Mouse (Mus musculus) liver, adult 2 months (tissue): ENCODE data around the gene Parvb. TPM values are rescaled to one million over a fixed set of nuclear protein-coding genes. Genes with fewer than 3 reads are reported as not detected.

ENCODE experiments used
- DNase-seq: peaks from one replicate; pipeline ENCODE4 v3.0.0-alpha.2; 2011; ENCODE audit warnings: low read depth, low spot score; ENCODE audit errors: extremely low read depth
- H3K27ac ChIP-seq: fragments of 200-500 bp; replicated peaks from 2 replicates; pipeline ENCODE4 v1.5.1; 2012; ENCODE audit warnings: low read depth, mild to moderate bottlenecking, control low read depth, inconsistent platforms, low read length; ENCODE audit not compliant: insufficient read depth
- H3K27me3 ChIP-seq: fragments of 200-500 bp; 2 replicates; pipeline ENCODE4 v1.6.1; 2012; ENCODE audit warnings: mild to moderate bottlenecking, moderate library complexity, low read length, inconsistent platforms; ENCODE audit not compliant: control insufficient read depth, insufficient read depth
- H3K36me3 ChIP-seq: fragments of 200-500 bp; 2 replicates; pipeline ENCODE4 v1.6.1; 2012; ENCODE audit warnings: low read length, inconsistent platforms; ENCODE audit not compliant: control insufficient read depth, insufficient read depth
- H3K4me1 ChIP-seq: fragments of 200-500 bp; 2 replicates; pipeline ENCODE4 v1.6.1; 2011; ENCODE audit warnings: low read length; ENCODE audit not compliant: control insufficient read depth, insufficient read depth
- H3K4me3 ChIP-seq: fragments of 200-500 bp; 2 replicates; pipeline ENCODE4 v1.5.1; 2011; ENCODE audit warnings: low read depth, mild to moderate bottlenecking, control low read depth, low read length, moderate library complexity; ENCODE audit not compliant: insufficient read depth
- H3K79me2 ChIP-seq: fragments of 200-500 bp; 2 replicates; pipeline ENCODE4 v1.6.1; 2012; ENCODE audit warnings: inconsistent platforms, mild to moderate bottlenecking, low read length, moderate library complexity; ENCODE audit not compliant: control insufficient read depth, insufficient read depth
- H3K9ac ChIP-seq: fragments of 200-500 bp; 2 replicates; pipeline ENCODE4 v1.6.1; 2012; ENCODE audit warnings: low read depth, mild to moderate bottlenecking, control low read depth, inconsistent platforms, low read length
- CTCF ChIP-seq: fragments of 200-500 bp; IDR thresholded peaks from 2 replicates; pipeline ENCODE4 v1.5.1; 2011; ENCODE audit warnings: low read depth, low read length, control low read depth
- POLR2A ChIP-seq: fragments of 200-500 bp; IDR thresholded peaks from 2 replicates; pipeline ENCODE4 v1.6.1; 2011; ENCODE audit warnings: low read length, control low read depth; ENCODE audit not compliant: insufficient read depth; ENCODE audit errors: extremely low read depth
- WGBS: fragments of 180-500 bp; shearing (Covaris S2); methylation state at CpG from one replicate; pipeline ENCODE4 v1.1.7; 2018; 5-methylcytosine and 5-hydroxymethylcytosine counted together
- polyA plus RNA-seq: library from polyadenylated mRNA; depleted of rRNA; stranded (reverse); fragments of >200 nt; gene quantifications from 2 replicates; pipeline ENCODE4 v1.2.3, GENCODE M21; 2012
- total RNA-seq: library from RNA; depleted of rRNA; stranded (reverse); fragments of >200 nt; gene quantifications from 2 replicates; pipeline ENCODE4 v1.2.3, GENCODE M21; 2014

Gene Parvb
- total and polyA plus RNA-seq, 2 experiments: 0.55 to 2.0 TPM

DNA sequence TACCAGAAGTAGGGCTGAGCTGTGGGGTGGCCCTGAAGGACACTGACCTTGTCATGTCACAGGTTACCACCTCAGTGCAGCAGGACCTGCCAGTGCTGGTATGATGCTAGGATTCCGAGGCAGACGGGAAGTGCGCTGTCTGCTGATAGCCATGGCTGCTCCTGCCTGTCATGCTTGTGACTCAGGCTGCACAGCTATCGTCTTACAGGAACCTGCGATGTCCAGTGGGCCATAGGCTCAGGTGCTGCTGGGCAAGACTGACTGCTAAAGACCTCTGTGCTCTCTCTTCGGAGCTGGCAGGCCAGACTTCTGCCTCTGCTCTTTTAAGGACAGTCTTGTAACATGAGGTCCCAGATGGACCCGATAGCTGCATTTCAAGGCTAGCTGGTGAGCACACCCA is 17.4 kb upstream of the Parvb start:
- Histone ChIP-seq H3K9ac (no peak overlapping the region), H3K79me2 (no peaks in the 10 kb centered on the region), H3K4me1 (peaks cover 12% of the 10 kb centered on the region), H3K27ac (no peak overlapping the region), H3K36me3 (peaks cover 6% of the 10 kb centered on the region; the same call in 1 of the 2 replicates), H3K27me3 (no peaks in the 10 kb centered on the region), H3K4me3 (no peak overlapping the region)
- no peak for TF ChIP-seq POLR2A
- TF ChIP-seq CTCF: no peak
- DNase-seq: no peak
- WGBS: 88% methylated on average over 7 of the region's 7 CpGs

DNA sequence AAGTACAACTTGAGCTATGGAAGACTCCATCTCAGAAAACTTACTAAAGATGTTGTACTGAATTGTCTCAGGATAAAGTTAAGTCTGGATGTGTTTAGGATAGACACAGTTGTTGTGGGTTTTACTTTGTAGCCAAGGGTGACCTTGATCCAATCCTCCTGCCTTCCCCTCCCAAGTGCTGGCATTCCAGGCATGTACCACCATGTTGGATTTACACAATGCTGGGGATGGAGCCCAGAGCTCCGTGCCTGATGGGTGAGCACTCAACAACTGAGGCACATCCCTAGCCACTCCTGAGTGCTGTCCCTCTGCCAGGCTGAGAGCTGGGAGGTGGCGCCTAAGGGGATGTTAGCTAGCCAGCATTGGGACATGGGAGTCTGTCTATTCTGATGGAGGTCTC is 16.6 kb upstream of the Parvb start:
- Histone ChIP-seq H3K79me2 (no peaks in the 10 kb centered on the region), H3K36me3 (peaks cover 4% of the 10 kb centered on the region; the same call in 1 of the 2 replicates), H3K27ac (no peak overlapping the region), H3K27me3 (no peaks in the 10 kb centered on the region), H3K9ac (no peak overlapping the region), H3K4me1 (peaks cover 12% of the 10 kb centered on the region), H3K4me3 (no peak overlapping the region)
- WGBS: 78% methylated on average over 2 of the region's 2 CpGs
- TF ChIP-seq CTCF (no peak), POLR2A (no peak)
- no peak for DNase-seq

DNA sequence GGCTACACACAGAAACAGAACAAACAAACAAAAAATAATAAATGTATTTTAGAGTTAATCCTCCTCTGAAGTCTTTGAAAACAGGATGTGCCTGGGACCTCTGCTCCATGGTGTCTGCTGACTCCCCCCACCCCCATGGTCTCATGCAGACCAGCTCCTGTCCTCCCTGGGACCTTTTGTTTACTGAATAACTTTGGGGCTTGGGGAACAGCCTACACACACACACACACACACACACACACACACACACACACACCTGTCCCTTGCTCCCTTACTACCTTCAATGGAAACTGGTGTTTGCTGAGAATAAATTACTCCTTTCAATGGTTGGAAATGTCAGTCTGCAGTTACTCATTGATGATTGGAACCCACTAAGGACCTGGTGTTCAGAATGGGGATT is 15.8 kb upstream of the Parvb start:
- Histone ChIP-seq H3K27me3 (no peaks in the 10 kb centered on the region), H3K4me1 (peaks cover 12% of the 10 kb centered on the region), H3K79me2 (no peaks in the 10 kb centered on the region), H3K9ac (no peak overlapping the region), H3K27ac (no peak overlapping the region), H3K4me3 (no peak overlapping the region), H3K36me3 (peaks cover 4% of the 10 kb centered on the region; the same call in 1 of the 2 replicates)
- TF ChIP-seq POLR2A (no peak), CTCF (no peak)
- DNase-seq: no peak

DNA sequence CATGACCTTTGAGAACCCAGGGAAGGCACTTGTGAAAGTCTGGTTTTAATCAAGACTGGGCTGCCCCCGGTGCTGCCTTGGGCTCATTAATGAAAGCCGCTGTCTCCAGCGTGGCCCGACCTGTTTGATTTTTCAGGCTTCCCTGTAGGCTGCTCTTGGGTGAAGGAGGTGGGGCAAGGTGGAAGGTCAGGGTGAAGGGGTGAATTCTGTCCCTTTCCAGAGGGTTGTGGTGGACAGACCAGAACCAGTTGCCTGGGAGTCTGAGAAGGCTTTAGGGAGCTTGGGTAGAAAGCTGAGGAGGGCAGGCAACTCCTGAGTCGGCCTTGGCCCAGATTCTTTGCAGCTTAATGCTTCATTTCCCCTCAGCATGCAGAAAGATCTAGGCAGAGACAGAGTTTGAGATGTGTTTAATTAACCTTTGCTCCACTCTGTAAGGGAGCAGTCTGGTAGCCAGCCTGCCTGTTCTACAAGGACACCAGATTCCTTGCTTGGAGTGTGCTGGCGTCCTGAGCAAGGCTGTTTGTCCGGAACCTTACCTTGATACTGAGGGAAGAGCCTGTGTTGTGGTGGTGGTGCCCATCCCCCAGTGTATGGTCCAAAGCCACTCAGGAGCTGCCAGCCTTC is 15.3 kb upstream of the Parvb start:
- TF ChIP-seq POLR2A: no peak
- TF ChIP-seq CTCF: no peak
- no peak overlapping the region for H3K27ac ChIP-seq
- WGBS: 32% methylated on average over 7 of the region's 7 CpGs
- no peaks in the 10 kb centered on the region for H3K27me3 ChIP-seq
- H3K4me3 ChIP-seq: no peak overlapping the region
- DNase-seq: no peak
- no peak overlapping the region for H3K9ac ChIP-seq
- no peaks in the 10 kb centered on the region for H3K79me2 ChIP-seq
- peaks cover 4% of the 10 kb centered on the region; the same call in 1 of the 2 replicates for H3K36me3 ChIP-seq
- peaks cover 12% of the 10 kb centered on the region for H3K4me1 ChIP-seq

DNA sequence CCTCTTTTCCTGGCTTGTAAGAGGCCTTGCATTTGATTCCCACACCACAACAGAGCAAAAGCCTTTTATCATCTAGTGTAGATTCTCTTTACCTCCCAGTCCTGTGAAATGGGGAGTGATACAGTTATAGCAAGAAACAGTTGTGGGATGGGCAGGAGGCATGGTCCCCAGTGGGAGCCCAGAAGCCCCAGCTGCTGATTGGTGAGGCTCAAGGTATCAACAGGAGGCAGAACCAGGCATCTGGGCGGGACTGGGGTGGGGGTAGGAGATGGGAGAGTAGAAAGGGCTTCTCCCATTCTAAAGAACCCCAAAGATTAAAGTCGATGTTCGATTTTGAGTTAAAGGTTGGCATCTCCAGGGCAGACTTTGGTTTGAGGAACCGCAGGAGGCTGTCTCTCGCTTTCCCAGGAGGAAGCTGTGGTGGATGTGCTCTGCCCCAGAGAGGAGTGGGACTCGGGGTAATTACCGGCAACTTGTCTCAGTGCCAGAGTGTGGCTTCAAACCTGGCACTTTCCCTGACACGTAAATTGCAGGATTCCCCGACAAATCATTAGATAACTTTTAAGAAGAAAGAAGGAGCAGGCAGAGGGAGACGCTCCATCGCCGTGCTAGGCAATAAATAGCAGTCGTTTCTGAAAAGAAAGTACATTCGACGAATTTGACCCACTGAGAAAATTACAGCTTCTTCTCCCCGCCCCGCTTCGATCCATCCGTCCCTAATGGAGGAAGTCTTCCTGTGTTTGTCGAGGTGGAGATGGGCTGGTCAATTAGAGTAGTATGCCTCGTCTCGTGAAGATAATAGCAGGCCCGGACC is 13.7 kb upstream of the Parvb start:
- Histone ChIP-seq H3K9ac (no peak overlapping the region), H3K4me1 (peaks cover 12% of the 10 kb centered on the region), H3K79me2 (no peaks in the 10 kb centered on the region), H3K27ac (no peak overlapping the region), H3K27me3 (no peaks in the 10 kb centered on the region), H3K36me3 (peaks cover 4% of the 10 kb centered on the region; the same call in 1 of the 2 replicates), H3K4me3 (no peak overlapping the region)
- TF ChIP-seq CTCF (no peak), POLR2A (no peak)
- no peak for DNase-seq
- 59% methylated on average over 23 of the region's 23 CpGs for WGBS
